Mouse (Mus musculus) lung, adult 2 months (tissue): ENCODE results near the gene Plin3.

Source experiments
- CTCF ChIP-seq: fragments of 200-500 bp; IDR thresholded peaks from 2 replicates; pipeline ENCODE4 v1.5.1; 2011; ENCODE audit warnings: mild to moderate bottlenecking, low read length, control low read depth; ENCODE audit not compliant: insufficient read depth
- POLR2A ChIP-seq: fragments of 200-500 bp; IDR thresholded peaks from 2 replicates; pipeline ENCODE4 v1.6.1; 2011; ENCODE audit warnings: low read depth, mild to moderate bottlenecking, control low read depth, low read length, borderline replicate concordance; ENCODE audit errors: extremely low read depth

- TF ChIP-seq POLR2A = no peak
- TF ChIP-seq CTCF = no peak
These were observed 16.7 kb upstream of the Plin3 start for GRCm38 (mm10) chr17:56309191-56309945.
